Mouse (Mus musculus) olfactory bulb, adult 2 months (tissue): ENCODE measurements around the gene Atoh7.

Experiments used
- CTCF ChIP-seq: fragments of 200-500 bp; IDR thresholded peaks from 2 replicates; pipeline ENCODE4 v1.5.1; 2012; ENCODE audit warnings: low read depth, mild to moderate bottlenecking, low read length, moderate library complexity; ENCODE audit not compliant: insufficient read depth
- POLR2A ChIP-seq: fragments of 200-500 bp; IDR thresholded peaks from 2 replicates; pipeline ENCODE4 v1.6.1; 2012; ENCODE audit warnings: mild to moderate bottlenecking, low read depth, low read length, moderate library complexity; ENCODE audit not compliant: insufficient read depth

GRCm38 (mm10) chr10:63091915-63092314, 7.5 kb upstream of the Atoh7 start:
- no peak for TF ChIP-seq CTCF
- no peak for TF ChIP-seq POLR2A
